Mouse (Mus musculus) kidney, adult 2 months (tissue): ENCODE data around the gene Olfr324.

ENCODE experiments used
- CTCF ChIP-seq: fragments of 200-500 bp; conservative IDR thresholded peaks from 2 replicates; pipeline ENCODE4 v1.5.1; 2011; ENCODE audit warnings: low read depth, mild to moderate bottlenecking, control low read depth, low read length, moderate library complexity, mixed read lengths; ENCODE audit not compliant: insufficient read depth, insufficient read length
- POLR2A ChIP-seq: fragments of 200-500 bp; IDR thresholded peaks from one replicate; pipeline ENCODE4 v1.6.1; 2011; ENCODE audit warnings: low read depth, low read length, control low read depth

- TF ChIP-seq CTCF (no peak), POLR2A (no peak)
Observed at GRCm38 (mm10) chr11:58638176-58638701, 43.3 kb downstream of the Olfr324 start.
